Mouse (Mus musculus) lung, postnatal 0 days (tissue): ENCODE results near the gene Etnk2.

ENCODE experiments used
- CTCF ChIP-seq: IDR thresholded peaks from 2 replicates; pipeline ENCODE4 v1.5.1; 2016; ENCODE audit warnings: antibody characterized with exemption, mild to moderate bottlenecking
- EP300 ChIP-seq: IDR thresholded peaks from 2 replicates; pipeline ENCODE4 v1.6.1; 2016; ENCODE audit warnings: antibody characterized with exemption, mild to moderate bottlenecking, control low read depth

DNA sequence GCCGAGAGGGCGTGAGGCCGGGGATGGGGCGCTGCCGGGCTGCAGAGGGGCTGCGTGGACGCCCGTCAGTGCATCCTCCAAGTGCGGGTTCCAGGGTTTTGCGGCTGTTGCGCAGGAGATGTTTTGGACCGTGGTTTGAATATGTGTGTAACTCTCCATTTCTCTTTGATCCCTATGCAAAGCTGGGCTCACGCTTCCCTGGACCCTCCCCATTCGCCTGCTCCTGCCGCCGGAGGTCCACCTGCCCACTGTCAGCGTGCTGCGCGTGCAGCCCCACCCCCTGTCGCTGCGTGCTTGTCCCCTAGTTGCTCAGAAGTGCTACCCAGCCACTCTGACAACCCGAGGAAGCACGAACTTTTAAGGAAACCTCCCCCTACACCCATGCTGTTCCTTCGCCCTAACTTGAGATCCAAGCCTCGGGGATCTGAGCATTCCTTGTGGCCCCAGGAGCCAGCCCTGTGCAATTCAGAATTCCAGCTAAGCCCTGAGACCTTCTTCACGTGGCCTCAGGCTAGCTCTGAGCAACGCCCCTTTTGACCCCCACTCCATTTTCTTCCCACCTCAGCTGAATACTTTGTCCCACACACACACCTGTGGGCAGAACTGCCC, 754 bp downstream of the Etnk2 start:
- no peak for TF ChIP-seq CTCF
- TF ChIP-seq EP300 = no peak
